Mouse (Mus musculus) c-Kit-positive CD71-positive TER-119-negative erythroid progenitor cells, embryonic 14.5 days (primary cell): ENCODE data around the gene Actr6.
A peak's percentile ranks its signal among the peaks of the same experiment; 100 is the strongest.

Source experiments
- DNase-seq: peaks from one replicate; pipeline ENCODE4 v3.0.0-alpha.2; 2013; ENCODE audit warnings: low read depth

The Actr6 gene

DNA sequence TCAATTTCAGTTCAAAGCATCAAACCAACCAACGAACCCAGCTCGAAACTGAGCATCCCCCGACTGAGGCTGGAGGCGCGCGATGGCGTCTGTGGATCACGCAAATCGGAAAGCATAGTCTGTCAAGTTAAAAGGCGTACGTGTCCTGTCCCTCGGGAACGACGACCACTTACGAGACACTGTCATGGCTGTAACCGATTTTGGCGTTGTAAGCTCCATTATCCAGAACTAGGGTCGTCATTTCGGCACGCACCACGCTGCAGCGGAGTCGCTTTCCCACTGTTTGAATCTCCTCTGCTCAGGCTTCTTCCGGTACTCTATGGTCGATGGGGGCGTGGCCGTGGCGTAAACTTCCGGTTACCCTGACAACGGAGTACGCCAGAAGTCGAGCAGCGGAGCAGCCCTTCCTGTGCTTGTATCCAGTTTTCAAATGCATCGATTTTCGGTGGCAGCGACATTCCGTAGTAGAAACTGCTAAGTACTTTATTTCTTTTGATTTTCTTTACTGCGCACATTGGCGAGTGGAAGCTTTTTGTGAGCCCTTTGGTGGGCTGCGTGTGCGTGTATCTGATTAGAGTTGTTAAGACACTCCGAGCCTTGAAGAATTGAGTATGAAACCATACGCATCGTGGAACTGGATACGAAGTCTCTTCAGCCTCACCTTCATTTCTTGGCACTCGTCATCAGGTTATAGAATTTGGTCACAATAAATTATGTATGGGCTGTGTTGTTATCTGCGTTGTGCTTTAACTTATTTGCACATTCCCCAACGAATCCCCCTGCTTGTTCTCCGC lies at the start of gene Actr6:
Gene Actr6 (minus strand): TSS at position 295 of the 794 bp plus-strand sequence.
- DNase-seq: peak; percentile 95

DNA sequence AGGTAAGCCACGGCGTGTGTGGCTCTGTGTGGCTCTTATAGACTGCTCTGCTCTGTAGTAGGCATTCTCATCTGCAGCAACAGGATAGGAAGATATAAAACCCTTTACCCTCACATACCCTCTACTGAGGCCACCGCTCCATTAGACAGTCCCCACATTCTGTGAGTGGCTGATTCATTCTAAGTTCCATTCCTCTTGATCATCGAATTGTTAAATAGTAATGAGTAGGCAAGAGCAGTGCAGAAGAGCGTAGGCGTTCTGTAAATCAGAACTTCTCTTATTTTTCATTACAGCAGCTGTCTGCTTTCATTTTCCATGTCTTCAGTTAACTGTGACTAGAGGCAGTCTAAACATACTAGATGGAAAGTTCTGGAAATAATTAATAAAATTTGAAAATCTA lies 43.9 kb upstream of the Actr6 start:
- DNase-seq: no peak

DNA sequence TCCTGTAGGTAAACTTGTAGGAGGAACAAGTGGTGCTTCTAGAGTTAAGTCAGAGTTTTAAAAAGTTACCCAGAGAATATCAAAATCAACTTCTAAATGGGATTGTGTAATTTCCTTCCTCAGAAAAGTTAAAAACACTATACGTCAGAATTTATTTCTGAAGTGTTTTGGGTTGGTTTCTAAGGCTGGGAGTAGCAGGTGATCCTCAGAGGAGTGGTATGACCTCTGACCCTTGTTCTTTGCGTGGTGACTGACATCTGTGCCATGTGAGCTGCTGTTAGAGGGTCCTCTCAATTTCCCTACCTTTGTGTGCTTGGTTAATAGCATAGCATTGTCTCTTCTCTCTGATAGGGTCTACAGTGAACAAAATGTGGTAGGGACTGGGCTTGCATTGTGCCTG lies 39.8 kb upstream of the Actr6 start:
- no peak for DNase-seq

DNA sequence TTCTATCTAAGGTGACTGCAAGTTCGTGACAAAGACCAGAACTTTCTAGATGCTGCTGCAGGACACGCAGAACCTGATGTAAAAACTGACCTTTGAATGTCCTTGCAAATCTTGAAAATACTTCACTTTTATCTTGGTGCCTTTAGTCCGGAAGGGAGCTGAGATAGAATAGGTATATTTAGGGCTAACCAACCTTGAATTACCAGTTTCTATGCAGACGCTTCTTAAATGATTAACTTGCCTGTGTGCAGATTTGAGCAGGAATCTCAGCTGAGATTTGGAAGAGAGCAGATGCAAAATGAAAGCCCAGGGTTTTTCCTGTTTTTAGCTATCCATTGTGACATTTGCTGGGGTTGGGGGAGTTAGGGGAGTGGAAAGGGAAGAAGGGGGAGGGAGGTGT lies 37.0 kb upstream of the Actr6 start:
- no peak for DNase-seq

DNA sequence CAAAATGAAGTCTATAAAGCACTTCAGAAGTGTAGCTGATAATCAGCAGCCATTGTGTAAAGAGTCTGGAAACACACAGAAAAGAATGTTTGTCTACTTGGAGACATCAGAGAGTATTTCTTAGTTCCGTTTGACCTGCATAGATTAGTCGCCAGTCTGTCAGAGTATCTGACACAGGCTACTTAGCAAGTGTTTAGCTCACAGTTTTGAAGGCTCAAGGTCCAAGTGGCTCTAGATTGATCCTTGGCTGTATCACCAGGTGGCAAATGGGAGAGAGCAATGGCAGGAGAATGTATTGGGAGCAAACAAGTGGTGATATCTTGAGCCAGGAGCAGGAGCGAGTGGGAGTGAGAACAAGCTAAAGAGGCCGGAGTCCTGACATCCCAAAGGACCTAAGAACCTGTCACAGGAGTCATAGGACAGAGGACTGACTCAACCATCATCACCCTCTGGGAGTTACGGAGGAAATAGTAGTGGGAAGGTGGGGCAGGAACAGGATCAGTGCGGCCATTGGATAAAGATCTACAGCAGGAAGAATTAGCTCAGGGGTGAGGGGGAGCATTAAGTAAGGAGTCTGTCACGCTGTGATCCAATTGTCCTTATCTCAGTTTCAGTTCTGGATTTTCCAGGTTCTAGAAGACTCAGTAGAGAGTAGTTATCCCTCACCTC lies 36.4 kb upstream of the Actr6 start:
- no peak for DNase-seq

DNA sequence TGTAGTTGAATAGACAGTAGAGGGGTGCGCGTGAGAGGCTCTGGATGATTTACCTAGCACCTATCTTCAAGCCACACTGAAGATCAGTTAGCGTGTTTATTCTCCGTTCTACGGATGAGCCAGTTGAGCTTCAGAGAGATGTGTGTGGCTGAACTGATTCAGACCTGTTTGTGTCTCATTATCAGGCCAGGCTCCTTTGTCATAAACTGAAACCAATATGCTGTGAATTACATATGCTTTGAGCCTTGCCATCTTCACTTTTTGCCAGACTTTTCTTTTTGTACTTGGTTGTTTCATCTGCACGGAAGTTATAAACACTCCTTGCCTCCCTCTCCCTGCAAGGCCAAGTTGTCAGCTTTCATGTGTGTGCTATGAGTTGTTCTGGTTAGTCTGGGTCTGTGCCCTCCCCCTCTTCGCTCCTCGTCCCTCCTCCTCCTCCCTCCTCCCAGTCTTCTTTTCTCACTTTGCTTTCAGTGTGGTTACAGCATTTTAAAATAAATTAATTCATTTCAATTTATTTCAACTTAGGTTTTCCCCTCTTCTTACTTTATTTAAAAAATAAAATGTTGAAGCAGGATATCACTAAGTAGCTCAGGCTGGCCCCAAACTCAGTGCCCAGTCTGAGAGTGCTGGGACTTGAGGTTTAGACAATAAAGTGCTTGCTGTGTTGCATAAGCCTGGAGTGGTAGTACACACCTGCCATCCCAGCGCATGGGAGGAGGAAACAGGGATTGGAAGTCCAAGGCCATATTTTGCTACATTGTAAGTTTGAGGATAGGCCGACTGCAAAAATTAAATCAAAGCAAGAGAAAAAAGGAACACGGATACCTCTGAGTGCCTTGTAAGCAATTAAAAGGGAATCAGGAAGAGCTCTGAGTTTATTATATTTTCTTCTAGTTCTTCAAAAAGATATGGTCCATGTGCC lies 34.0 kb upstream of the Actr6 start:
- DNase-seq: no peak

DNA sequence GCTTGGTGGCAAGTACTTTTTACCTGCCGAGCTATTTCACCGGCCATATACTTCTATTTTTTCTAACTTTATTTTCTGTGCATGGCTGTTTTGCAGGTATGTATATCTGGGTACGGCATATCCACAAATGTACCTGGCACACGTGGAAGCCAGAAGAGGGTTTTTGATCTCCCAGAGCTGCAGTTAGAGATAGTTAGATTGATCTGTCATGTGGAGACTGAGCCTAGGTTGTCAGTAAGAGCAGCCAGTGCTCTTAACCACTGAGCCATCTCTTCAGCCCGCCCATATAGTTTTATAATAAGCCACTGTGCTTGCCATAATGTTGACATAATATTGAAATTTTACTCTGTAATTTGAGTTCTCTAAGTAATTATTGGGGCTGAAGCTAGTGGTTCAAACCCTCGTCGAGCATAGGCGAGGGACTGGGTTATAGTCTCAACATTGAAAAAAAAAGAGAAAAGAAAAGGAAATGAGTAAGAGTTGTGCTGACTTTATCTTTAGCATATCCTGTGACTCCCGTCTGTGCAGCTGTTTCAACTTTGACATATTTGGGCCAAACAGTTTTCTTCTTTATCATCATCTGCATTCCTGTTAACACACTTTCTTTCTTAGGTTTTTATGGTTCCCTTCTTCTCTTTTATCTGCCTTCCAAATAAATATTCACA lies 32.5 kb upstream of the Actr6 start:
- no peak for DNase-seq

DNA sequence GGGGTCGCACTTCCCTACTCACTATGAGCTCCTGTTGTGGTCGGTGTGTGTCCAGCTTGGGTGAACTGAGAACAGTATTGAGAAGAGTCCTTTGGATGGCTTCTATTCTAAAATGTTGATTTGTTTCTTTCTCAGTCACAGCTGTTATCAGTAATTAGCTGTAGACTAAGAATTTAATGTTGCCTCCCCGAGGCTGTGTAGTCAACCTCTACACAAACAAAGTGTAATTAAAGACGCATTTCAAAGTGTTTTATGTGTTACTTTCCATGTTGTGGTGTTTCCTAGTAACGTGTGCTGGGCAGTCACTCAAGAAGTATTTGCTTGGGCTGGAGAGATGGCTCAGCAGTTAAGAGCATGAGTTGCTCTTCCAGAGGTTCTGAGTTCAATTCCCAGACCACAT lies 28.7 kb upstream of the Actr6 start:
- no peak for DNase-seq

DNA sequence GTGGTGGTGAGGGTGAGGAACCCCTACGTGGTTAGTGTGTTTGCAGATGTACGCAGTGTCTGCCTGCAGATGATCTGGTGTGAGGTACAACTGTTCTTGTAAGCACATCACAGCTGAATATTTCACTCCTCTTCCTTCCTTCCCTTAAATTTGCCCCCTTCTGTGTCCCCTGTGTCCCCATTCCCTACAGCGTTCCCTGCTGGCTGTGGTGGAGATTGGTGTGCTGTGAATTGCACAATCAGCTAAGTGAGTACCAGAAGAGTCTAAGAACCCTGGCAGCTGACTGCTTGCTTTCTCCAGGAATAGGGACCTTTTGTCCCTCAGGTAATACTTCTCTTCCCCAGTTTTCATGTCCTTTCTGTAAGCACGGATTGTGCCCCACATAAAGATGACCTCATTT lies 23.1 kb upstream of the Actr6 start:
- no peak for DNase-seq

DNA sequence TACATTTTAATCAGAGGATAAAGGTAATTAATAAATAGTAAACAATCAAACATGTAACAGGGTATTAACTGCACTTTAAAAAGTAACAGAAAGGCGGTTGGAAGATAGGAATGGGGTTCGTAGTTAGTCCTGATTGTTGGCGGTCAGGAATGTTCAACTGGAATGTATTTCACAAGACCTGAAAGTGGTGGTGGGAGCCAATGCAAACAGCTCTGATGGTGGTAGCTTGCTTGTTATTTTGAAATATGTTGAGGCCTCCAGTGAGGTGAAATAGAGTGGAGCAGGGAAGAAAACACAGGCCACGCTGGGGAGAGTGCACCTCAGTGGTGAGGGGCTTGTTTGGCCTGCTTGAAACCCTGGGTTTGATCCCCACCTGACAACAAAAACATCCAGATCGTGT lies 19.0 kb upstream of the Actr6 start:
- DNase-seq: no peak

DNA sequence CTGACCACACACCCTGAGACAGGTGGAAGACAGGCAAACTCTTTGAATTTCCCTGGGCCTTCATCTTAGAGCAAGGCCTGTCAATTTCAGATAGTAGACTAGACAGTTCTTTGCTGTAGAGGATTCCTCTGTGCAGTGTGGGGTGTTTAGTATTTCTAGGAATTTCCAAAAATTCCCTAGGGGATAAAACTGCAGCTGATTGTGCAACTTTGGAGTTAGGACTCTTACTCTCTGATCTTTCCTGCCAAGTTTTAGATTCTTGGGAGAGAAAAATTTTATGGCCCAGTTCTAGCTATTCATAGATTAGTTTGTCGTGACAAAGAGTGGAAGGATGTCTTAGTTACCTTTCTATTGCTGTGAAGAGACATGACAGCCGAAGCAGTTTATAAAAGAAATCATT lies 16.5 kb upstream of the Actr6 start:
- DNase-seq: no peak

DNA sequence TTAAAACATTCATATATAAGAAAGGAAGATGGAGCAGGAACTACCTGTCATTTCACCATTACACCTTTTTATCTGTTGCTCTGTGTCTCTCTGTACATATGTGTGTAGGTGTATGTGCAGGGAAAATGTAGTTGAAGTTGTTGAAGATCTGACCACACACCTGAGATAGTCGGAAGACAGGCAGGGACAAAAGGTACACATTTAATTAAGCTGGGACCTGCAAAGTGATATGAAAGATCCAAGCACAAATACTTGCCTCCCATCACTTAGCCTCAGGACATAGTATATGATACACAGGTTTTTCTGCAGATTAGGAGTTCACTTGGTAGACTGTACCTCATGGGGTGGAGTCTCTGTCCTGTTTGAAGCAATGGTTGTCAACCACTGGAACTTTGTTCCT lies 15.8 kb upstream of the Actr6 start:
- DNase-seq: no peak

DNA sequence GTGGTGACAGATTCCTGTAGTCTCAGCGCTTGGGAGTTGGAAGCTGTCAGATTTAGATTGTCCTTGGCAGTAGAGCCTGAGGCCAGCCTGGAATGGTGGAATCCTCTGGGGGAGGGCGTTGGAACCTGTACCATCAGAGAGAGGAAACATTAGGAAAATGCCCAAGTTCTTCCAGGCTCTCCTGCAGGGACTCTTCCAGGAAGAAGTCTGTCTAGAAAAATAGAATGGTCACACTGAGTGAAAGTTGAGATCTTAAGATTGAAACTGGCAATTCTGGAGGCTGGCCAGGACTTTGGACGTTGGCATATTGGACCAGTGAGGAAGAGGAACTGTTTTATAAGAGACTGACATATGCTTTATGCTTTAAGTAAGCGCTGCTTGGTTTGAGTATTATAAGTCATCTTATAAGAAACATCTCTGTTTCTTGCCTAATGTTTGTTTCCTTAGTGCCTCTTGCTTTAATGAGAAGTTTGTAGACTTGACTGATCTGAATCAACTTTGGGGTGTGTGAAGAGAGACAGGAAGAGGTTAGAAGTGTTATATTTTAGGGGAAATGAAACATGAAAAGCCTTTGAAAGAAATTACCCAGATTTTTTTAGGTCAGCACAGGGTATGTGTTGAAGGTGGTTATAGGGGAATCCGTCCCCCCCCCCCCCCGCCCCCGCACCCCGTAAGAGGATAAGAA lies 15.3 kb upstream of the Actr6 start:
- no peak for DNase-seq

DNA sequence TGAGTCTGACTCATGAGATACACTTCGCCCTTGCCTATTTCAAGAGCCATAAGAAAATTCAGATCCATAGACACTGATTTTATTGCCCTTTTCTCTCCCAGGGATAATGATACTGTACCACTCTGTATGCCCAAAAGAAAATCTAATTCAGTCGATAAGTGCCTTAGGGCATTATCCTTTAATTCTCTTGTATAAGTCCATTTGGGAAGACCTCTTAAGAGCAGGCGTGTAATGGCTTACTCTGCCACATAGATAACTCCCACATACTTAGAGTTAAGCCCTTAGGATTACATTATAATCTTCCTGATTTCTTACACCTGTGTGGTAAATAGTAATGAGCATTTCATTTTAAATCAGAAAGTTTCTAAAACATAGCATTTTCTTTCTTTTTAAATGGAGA lies 14.5 kb upstream of the Actr6 start:
- DNase-seq: no peak

DNA sequence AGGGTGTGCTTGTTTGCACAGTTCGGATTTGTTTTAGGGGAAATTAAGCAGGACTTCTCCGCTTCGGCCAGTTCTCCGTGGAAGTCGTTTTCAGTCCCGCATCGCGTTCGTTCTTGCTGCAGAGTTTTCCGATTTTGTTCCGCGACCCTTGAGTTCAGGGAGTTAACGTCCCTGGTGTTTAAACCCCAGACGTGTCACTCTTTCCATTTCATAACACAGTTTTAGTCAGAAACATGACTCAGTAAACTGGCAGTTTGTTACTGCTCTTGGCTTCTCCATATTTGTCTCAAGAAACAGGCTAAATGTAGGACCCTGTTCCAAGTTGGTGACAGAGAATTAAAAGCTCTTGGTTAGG lies 13.5 kb upstream of the Actr6 start:
- DNase-seq: no peak

DNA sequence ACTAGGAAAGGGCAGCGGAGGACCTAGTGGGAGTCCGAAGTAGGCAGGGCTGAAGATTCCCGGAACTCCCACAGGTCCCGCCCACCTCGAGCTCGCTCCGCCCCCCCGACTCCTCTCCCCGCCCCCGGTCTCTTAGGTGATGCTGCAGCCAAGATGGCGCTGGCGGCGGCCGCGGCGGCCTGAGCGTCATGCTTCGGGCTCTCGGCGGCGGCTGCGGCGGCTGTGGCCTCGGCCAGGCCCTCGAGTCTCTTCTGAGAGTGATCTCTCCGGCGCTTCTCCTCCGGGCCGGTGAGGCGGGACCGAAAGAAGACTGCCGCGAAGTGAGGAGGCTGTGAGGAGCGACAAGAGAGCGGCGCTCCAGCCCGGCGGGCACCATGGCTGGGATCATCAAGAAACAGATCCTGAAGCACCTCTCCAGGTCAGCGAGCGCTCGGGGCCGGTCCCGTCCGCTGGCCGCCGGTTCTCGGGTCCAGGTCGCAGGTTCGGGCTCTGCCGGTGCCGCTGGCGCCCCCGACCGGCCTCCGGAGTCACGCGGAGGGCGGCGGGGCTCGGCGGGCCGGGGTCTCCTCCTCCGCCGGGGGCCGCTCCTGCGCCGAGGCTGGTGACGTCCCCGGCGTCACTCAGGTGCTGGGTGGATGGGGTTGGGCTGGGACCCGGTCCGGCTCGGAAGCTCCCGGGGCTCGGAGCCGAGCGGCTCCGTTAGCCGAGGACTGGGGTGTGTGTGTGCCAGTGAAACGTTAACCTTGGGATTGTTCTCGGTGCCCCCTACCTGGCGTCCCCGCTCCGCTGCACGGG lies 13.0 kb upstream of the Actr6 start, which contains the start of gene Uhrf1bp1l:
Gene Uhrf1bp1l (plus strand): TSS at position 121 of the 795 bp plus-strand sequence.
- peak; percentile 81 for DNase-seq

DNA sequence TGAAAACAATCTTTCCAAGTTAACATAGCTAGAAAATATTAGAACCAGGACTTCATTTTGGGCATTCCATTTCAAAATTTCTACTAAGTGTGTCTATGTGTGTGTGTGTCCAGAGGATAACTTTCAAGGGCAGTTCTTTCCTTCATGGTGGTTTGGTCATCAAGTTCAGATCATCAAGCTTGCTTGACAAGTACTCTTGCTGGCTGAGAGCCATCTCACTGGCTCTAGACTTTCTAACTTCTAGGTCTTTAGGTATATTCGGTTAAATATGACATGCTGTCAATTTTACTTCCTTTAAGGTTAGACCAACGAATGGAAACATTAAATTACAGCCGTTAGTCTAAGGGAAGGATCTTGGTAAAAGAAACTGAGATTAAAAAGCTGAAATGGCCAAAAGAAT lies 12.2 kb upstream of the Actr6 start:
- DNase-seq: no peak

DNA sequence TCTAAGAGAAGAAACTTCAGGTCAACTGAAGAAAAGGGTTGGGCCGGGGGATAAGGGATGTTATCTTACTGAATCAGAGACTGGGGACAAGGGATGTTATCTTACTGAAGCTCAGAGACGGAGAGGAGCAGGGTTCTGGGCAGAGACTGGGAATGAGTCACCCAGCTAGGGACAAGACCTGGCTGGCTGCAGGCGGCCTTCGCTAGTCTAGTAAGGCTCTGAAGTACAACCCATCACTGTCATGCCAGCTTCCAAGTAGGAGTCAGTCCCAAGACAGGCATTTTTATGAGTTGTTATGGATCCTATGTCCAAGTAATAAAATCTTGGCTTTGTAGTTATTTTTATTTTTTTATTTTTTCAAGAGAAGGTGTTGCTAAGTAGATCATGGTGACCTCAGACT lies 11.2 kb upstream of the Actr6 start:
- DNase-seq: no peak

DNA sequence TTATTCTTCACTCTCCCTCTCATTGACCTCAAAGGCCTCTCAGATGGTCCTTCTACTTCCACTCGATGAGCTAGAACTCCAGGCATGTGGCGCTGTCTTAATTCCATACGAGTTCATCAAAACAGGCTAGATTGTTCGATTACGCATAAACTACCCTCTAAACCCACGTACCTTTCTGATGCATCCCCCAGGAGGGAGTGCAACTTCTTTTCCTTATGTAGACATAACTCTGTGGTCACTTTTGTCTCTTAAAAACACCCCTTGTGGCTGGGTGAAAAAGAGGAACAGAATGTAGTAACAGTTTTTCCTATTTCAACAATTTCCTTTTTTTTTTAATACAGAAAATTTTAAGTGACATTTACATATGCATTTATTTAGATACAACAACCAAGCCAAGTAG lies 8.9 kb upstream of the Actr6 start:
- DNase-seq: no peak

DNA sequence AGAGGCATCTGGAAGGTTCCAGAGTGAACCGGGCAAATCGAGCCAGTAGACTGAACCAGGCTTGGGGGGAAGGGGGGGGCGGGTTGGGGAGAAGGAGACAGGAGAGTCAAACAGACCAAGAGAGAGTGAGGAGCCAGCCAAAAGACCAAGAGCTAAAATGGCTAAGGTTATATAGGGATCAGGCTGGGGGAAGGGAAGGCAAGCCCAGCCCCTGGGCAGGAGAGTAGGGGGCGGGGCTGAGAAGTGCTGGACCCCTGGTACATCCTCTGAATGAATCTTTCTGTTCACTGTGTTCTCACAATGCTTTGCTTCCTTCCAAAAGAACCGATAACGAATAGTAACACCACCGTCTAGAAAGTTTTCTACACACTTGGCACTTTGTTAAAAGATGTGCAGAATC lies 7.6 kb upstream of the Actr6 start:
- DNase-seq: no peak

DNA sequence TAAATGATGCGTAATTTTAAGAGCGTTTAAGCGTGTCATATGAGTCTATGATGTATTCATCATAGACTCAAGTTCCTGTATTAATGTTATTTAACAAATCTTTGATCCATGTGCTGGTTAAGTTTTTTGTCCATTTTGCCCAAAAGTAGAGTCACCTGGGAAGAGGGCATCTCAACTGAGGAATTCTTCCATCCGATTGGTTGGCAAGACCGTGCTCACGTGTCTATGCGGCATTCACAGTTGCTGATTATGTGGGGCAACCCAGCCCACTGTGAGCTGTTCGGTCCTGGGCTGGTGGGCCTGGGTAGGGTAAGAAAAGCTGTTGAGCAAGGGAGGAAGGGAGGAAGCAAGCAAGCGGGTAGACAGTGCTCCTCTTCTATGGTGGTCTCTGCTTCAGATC lies 6.3 kb upstream of the Actr6 start:
- DNase-seq: no peak
